Mouse (Mus musculus): Measurements from ENCODE around the gene Xlr4b. TPM values are rescaled to one million over a fixed set of nuclear protein-coding genes. Genes with fewer than 3 reads are reported as not detected.
"Not testable (repeated sequence)": the region's sequence is repeated elsewhere in the genome, so short reads cannot be mapped to it uniquely, and the experiment has no call there.

The Xlr4b gene
- 1 to 10 TPM in 1 of 2 experiments, not detected in 1; 1.6 TPM for total RNA-seq (2021)
- long read RNA-seq, experiment 1, result 0 reads
- long read RNA-seq, experiment 2, result 0 reads

GRCm38 (mm10) chrX:73213819-73214564, at the start of gene Xlr4b:
Xlr4b (plus strand) TSS chrX:73214333.
- DNase-seq (ENCODE audit: low spot score in 2 of 2), result not testable (repeated sequence)

GRCm38 (mm10) chrX:73176889-73177288, 37.2 kb upstream of the Xlr4b start, which contains the start of gene Spin2d:
Spin2d (minus strand) TSS chrX:73176989.
- DNase-seq (ENCODE audit: low spot score in 2 of 2), result not testable (repeated sequence)

DNA sequence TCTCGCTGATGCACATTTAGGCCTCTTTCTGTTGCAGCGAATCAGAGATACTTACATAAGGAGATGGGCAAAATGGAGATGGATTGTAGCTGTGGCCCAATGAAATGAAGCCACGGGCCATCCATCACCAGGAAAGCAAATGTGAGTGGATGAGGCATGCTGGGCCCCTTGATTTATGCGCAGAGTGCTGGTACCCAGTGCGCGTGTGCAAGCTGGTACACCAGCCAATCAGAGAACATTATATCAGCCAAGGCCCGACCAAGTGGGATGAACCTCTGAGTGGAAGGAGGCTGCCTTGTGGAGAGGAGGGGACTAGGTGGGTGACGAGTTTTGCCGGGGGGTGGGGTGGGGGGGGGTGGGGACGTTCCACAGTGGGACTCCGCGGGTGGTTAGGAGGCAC, 22.2 kb upstream of the Xlr4b start, which contains the start of gene Xlr3b:
Xlr3b (plus strand) TSS at position 274 of the 400 bp plus-strand sequence.
- peak in 1 of 2 experiments; percentile 3 for DNase-seq (ENCODE audit: low spot score in 2 of 2)

DNA sequence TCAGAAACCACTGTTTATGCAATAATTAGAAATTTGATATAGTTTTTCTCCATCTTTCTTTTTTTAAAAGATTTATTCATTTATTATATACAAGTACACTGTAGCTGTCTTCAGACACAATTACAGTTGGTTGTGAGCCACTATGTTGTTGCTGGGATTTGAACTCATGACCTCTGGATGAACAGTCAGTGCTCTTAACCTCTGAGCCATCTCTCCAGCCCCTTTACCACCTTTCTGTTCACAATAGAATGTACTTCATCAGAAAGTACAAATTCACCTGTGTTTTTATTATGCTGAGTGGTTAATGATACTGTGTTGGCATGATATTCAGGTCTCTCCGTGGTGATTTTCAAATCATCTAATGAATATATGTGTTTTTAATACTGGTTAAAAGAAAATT, 11.2 kb downstream of the Xlr4b start:
- DNase-seq (ENCODE audit: low spot score in 2 of 2), result no peak

- DNase-seq (ENCODE audit: low spot score in 2 of 2), result peak; percentile 66 to 83
Observed at GRCm38 (mm10) chrX:73227914-73228605, 13.9 kb downstream of the Xlr4b start, which contains the start of gene F8a. F8a (plus strand) TSS chrX:73228291.

DNA sequence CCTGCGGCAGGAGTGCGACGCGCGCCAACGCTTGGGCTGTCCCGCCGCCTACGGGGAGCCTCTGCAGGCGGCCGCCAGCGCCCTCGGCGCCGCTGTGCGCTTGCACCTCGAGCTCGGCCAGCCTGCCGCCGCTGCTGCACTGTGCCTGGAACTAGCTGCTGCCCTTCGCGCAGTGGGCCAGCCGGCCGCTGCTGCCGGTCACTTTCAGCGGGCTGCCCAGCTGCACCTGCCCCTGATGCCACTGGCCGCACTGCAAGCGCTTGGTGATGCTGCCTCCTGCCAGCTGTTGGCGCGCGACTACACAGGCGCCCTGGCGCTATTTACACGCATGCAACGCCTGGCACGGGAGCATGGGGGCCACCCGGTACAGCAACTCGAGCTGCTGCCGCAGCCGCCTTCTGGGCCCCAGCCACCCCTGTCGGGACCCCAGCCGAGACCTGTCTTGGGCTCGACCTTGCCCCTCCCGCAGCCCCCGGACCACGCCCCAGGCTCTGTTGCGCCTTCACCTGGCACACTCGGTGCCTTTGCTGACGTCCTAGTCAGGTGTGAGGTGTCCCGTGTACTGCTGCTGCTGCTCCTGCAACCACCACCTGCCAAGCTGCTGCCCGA, 14.6 kb downstream of the Xlr4b start:
- no peak for DNase-seq (ENCODE audit: low spot score in 2 of 2)

GRCm38 (mm10) chrX:73229288-73229687, 15.2 kb downstream of the Xlr4b start:
- no peak for DNase-seq (ENCODE audit: low spot score in 2 of 2)

DNA sequence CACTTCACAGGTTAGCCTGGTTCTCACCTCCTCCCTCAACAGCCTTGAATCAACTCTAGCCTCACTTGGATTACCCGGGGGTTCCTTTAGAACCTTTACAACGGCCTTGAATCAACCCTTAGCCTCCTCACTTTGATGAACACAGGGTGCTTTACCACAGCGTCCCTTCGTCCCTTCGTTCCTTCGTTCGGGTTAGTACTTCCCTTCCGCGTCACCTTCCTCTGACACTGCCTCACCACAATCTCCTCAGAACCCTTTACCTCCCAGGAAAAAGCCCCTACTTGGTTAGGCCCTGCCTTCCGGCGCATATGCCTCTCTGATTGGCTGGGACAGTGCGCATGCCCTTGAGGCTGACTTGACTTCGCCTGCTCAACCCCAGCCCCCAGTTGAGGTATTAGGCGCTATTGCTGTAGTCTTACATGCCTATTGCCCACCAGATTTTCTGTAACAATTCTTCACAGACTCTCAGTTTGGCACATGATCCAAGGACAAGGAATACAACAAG, 28.7 kb downstream of the Xlr4b start, which contains the start of gene Xlr4c:
Xlr4c (minus strand) TSS at position 310 of the 505 bp plus-strand sequence.
- not testable (repeated sequence) for DNase-seq (ENCODE audit: low spot score in 2 of 2)

DNA sequence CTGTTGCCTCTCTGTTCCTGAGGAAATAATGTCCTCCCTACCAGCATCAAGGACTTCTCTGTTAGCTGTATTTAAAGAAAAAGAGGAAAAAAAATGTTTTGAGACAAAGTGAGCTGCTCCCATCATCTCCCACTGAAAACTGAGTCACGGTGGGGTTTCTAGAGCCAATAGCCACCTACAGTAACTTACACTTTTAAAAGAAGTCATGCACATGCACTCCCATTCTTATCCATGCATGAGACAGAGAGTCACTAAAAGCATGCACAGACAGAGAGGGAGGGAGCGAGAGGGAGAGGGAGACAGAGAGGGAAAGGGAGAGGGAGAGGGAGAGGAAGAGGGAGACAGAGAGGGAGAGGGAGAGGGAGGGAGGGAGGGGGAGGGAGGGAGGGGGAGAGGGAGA, 48.3 kb downstream of the Xlr4b start:
- not testable (repeated sequence) for DNase-seq (ENCODE audit: low spot score in 2 of 2)

- DNase-seq (ENCODE audit: low spot score in 2 of 2), result not testable (repeated sequence)
Observed at GRCm38 (mm10) chrX:73265270-73265669, 51.1 kb downstream of the Xlr4b start, which contains the start of gene Xlr3c. Xlr3c (minus strand) TSS chrX:73265390.

Other genes starting within 250 kb of the Xlr4b start
- gene Zfp185, start 227.0 kb upstream of the Xlr4b start, total RNA-seq (2021), result 1 to 10 TPM in 1 of 2 experiments, under 1 TPM in 1; 0.83 to 1.6 TPM
- under 1 TPM; 0.52 to 0.62 TPM for gene Pnma5, start 177.2 kb upstream of the Xlr4b start, total RNA-seq (2021)
- 10 to 100 TPM; 18.8 to 28.4 TPM for gene Pnma3, start 149.5 kb upstream of the Xlr4b start, total RNA-seq (2021)
- gene Xlr4a, start 131.9 kb upstream of the Xlr4b start, total RNA-seq (2021), result 1 to 10 TPM in 1 of 2 experiments, not detected in 1; 1.2 TPM
- 1 to 10 TPM in 1 of 2 experiments, not detected in 1; 4.9 TPM for gene Xlr3a, start 117.2 kb upstream of the Xlr4b start, total RNA-seq (2021)
- gene Gm14685, start 97.3 kb upstream of the Xlr4b start, total RNA-seq (2021), result 1 to 10 TPM; 1.9 to 5.2 TPM
- gene Xlr5b, start 65.5 kb upstream of the Xlr4b start, total RNA-seq (2021), result not detected
- 1 to 10 TPM in 1 of 2 experiments, not detected in 1; 1.9 TPM for gene DXBay18, start 64.9 kb upstream of the Xlr4b start, total RNA-seq (2021)
- gene Spin2d, start 37.3 kb upstream of the Xlr4b start, total RNA-seq (2021), result not detected
- 10 to 100 TPM in 1 of 2 experiments, 1 to 10 TPM in 1; 1.4 to 14.4 TPM for gene Xlr3b, start 22.1 kb upstream of the Xlr4b start, total RNA-seq (2021)
- gene F8a, start 14.0 kb downstream of the Xlr4b start, total RNA-seq (2021), result 10 to 100 TPM; 16.3 to 16.7 TPM
- gene Xlr4c, start 28.8 kb downstream of the Xlr4b start, total RNA-seq (2021), result 1 to 10 TPM in 1 of 2 experiments, not detected in 1; 1.7 TPM
- gene Xlr3c, start 51.1 kb downstream of the Xlr4b start, total RNA-seq (2021), result not detected
- not detected for gene Xlr5a, start 78.6 kb downstream of the Xlr4b start, total RNA-seq (2021)
- not detected for gene Xlr5c, start 78.6 kb downstream of the Xlr4b start, total RNA-seq (2021)
- gene Gm45015, start 122.5 kb downstream of the Xlr4b start, total RNA-seq (2021), result not detected
- 10 to 100 TPM; 11.1 to 11.7 TPM for gene Zfp275, start 128.3 kb downstream of the Xlr4b start, total RNA-seq (2021)
- not detected for gene Gm18336, start 184.4 kb downstream of the Xlr4b start, total RNA-seq (2021)
- 1 to 10 TPM; 2.1 to 3.0 TPM for gene Zfp92, start 196.8 kb downstream of the Xlr4b start, total RNA-seq (2021)
- not detected for gene Trex2, start 221.0 kb downstream of the Xlr4b start, total RNA-seq (2021)
- gene Haus7, start 244.7 kb downstream of the Xlr4b start, total RNA-seq (2021), result 10 to 100 TPM; 10.5 to 11.3 TPM

Measured in layer of hippocampus, postnatal 14 days (tissue).